Mouse (Mus musculus): ENCODE results near the gene Psma2.

Gene Psma2

DNA sequence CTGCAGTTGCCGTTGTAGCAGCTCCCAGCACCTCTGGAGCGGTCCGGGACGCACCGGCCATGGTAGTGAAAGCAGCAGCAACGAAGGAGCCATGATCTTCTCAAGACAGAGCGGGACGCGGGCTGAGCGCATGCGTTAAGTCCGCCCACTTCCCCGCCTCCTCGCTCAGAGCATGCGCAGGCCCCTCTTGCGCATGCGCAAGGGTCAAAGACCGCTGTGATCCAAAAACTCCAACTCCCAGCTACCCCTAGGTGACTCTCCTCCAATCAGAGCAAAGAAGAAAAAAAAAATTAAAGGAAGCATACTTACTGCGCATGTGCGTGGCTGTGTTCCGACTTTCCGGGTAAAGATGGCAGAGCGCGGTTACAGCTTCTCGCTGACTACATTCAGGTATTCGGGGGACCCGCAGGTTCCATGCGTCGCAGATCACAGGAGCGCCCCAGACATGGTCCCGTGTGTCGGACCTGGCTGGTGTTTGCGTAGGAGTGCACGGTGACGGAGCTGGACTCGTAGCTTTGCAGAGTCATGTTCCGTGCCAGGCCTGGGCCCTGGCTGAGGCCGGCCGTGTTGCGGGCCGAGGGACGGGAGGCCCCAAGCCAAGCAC is at the start of gene Psma2, which contains the start of gene Mrpl32:
Gene Psma2 (plus strand): TSS at position 315 of the 604 bp plus-strand sequence.
Gene Mrpl32 (minus strand): TSS at position 240 of the 604 bp plus-strand sequence.
- DNase-seq (ENCODE audit: low read depth) = peak; percentile 99

DNA sequence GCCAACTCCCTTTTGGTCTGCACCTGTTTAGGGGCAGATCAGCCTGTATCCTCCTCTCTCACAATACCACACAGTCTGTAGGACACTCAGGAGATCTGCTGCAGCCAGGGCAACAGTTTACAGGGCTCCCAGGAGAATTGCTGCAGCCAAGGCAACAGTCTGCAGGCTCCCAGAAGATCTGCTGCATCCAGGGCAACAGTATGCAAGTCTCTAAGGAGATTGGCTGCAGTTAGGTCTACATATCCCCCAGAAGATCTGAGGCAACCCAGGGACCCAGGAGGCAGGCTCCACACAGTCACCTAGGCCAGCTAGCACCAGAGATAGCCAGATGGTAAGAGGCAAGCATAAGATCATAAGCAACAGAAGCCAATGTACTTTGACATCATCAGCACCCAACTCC is 38.9 kb upstream of the Psma2 start:
- DNase-seq (ENCODE audit: low read depth) = no peak

DNA sequence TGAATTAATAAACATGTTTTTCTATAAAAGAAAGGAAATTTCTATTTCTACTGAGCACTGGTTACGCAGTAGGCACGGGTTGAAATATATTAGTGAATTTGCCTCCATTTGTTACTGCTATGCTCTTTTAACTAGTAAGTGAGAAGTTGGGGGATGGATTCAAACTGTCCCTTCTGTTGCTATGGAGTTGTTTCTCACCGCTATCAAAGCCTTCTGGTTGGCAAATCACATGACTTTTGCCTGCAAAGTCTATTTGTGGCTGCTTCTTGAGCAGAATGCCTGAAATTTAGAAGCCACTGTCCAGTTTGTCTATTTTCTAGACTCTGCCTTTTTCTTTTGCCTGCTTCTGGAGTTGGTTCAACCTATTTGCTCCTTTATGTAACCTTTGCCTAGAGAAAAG is 32.6 kb upstream of the Psma2 start:
- DNase-seq (ENCODE audit: low read depth) = no peak

DNA sequence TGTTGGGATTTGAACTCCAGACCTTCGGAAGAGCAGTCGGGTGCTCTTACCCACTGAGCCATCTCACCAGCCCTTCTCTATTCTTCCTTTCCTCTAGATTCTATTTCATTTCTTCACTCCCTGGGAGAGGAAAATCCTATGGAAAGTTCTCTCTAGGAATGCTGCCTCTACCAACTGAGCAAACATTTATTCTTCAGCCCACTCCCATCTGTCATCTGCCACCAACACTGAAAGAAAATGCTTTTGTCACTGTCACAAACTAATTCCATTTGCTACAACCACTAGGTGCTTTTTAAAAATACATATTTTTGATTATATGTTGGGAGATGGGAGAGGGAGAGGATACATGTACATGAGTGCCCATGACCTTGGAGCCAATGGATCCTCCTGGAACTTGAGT is 10.3 kb upstream of the Psma2 start:
- DNase-seq (ENCODE audit: low read depth) = no peak

DNA sequence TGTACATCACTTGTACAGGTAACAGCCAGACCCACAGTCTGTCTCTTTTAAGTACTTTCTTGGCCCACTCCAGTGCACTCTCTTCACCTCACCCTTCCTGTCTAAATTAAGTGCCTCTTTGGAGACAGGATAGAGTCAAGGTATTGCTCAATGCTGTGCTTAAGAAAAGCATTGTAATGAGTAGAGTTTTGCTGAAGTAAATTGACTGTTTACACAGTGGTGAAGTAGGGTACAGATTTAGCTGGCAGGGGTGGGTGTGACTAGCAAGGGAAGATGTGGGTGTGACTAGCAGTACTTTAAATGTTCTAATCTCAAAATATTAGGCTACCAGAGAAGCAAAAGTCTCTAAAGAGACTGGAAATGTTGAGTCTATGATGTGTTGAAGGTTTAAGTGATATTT is 5.4 kb upstream of the Psma2 start:
- no peak for DNase-seq (ENCODE audit: low read depth)

DNA sequence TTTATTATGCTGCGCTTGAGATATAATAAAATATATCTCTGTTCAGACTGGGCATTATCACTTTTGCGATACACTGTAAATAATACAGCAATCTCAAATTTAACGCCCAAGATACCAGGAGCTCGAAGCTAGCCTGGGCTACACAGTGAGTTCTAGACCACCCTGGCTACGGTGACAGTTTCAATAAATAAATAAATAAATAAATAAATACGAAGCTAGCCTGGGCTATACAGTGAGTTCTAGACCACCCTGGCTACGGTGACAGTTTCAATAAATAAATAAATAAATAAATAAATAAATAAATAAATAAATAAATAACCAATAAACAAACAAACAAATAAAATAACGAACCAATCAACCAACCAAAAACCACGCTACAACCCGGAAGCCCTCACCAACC is 577 bp upstream of the Psma2 start:
- DNase-seq (ENCODE audit: low read depth) = no peak

DNA sequence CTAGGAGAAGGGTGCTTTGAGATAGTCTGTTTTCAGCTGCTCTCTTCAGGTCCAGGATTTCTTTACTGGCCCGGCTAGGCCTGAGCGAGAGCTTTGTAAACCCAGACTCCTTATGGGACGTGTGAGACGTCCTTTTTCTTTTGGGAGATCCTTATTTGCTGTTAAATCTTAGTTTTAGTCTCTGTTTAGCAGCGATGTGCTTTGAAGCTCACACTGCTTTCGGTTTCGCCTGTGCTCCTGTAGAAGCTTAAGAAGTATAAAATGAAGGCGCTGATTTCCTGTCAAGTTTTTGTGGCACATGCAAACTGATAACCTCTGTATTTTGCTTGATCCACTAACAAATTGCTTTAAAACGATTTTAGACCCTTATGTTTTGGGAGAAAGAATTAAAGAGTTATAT is 513 bp downstream of the Psma2 start:
- peak; percentile 51 for DNase-seq (ENCODE audit: low read depth)

DNA sequence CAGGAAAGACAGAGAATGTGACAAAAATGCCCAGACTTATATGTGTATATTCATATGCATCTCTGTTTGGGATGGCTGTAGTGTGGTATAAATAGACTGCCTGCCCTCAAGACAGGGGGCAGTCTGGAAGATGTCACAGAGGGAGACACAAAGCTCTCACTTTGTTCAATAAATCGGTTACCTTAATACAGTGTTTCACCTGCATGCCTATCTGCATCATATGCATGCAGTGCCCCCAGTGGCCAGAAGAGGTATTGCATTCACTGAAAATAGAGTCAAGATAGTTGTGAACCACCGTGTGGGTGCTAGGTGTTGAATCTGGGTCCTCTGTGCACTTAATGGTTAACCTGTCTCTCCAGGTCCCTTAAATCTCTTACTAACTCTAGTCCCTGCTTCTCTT is 5.7 kb downstream of the Psma2 start:
- peak; percentile 47 for DNase-seq (ENCODE audit: low read depth)

DNA sequence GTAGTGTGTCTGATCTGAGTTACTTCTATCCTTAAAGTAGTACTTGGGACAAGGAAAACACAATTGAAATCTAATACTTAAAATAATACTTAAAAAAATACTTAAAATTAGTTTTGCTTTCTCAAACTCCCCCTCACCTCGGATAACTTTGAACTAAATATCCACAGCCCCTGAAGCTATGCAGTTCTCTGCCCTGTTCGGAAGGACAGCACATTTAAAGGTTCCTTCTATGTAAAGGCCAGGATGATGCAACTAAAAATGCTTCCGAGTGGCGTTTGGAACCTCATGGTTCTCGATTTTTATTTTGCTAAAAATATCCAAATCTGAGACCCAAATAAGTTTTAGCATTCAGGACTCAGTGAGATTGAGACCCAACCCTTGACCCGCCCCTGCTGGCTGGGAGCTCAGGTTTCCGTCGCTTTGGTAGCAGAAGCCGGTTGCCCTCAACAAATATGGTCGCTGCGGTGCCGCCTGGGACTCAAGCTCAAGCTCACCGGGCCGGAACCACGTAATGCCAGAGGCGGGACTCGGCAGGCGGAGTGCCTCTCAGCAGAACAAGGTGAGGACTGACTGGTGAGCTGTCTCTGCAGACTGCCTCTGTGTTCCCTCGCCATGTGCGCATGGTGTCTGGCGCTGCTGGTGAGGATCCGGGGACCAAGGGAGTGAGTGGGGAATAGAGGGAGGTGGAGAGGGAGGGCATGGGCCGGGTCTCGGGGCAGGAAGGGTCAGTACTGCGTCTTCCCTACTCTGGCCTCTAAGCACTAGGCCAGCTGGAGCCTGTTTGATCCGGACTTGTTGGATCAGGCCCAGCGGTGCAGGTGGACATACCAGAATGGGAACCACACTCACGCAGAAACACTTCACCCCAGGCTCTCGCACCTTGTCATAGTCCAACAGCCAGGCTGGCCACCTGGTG is 16.9 kb downstream of the Psma2 start, which contains the start of gene AW209491:
Gene AW209491 (plus strand): TSS at position 429 of the 916 bp plus-strand sequence.
- DNase-seq (ENCODE audit: low read depth) = peak; percentile 96

DNA sequence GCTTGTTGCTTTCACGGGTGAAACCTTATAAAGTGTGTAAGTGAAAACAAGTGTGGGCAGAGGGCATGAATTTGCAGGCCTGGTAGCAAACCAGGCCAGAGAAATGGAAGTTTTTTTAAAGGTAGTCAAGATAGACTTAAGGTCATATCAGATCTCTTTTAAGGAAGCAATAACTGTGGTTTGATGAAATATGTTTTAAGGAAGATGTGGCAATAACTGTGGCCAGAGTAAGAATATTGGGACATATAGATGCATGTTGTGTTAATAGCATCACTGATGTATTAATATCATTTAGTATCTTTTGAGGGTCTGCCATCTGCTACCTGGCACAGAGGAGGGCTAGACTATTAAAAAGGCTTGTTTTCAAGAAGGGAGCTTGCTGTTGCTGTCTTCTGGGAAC is 27.0 kb downstream of the Psma2 start:
- DNase-seq (ENCODE audit: low read depth) = peak; percentile 76

DNA sequence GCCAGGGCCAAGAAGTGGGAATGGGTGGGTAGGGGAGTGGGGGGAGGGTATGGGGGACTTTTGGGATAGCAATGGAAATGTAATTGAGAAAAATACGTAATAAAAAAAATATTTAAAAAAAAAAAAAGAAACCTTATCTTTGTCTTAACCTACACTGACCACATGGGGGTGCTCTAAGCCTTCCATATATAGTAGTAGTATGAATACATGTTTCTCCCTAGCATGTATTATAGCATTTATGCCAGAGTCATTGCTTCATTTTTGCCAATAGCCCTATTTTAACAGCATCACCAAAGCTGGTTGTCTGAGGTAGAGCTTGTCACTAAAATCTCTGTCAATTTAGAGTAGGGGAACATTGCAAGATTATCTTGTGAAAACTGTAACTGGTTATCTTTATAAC is 36.3 kb downstream of the Psma2 start:
- peak; percentile 59 for DNase-seq (ENCODE audit: low read depth)

DNA sequence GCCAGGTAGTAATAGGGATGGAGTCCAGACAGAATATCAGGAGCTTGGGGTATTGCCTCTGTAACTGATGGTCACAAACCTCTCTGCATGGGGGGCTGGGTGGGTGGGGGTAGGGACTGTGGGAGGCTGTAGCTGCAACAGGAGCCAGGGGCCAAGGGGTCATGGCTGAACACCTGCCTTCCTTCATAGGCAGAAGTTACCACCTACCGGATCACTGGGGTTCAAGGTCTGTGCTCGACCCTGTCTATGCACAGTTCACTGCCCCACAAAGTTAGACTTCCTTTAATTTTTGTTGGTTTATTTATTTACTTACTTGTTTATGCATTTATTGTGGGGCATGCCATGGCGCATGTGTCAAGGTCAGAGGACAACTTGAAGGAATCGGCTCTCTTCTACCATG is 54.1 kb downstream of the Psma2 start:
- DNase-seq (ENCODE audit: low read depth) = no peak

DNA sequence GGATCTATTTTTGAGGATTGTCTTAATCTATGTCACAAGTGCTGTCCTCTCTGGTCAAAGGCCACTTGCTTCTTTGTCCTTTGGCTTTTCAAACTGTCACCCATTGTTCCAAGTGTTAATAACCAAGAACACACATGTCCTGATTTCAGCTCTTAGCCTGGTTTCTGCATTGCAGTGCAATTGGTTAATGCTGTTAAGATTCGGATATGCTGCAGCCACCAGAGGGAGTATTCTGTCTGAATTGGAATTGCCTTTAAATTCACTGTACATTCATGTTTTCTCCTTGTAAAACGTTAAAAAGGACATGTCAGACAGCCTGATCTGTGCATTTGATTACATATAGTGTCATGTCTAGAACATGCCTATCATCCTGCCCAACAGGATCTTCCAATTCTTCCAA is 57.3 kb downstream of the Psma2 start:
- DNase-seq (ENCODE audit: low read depth) = peak; percentile 24

DNA sequence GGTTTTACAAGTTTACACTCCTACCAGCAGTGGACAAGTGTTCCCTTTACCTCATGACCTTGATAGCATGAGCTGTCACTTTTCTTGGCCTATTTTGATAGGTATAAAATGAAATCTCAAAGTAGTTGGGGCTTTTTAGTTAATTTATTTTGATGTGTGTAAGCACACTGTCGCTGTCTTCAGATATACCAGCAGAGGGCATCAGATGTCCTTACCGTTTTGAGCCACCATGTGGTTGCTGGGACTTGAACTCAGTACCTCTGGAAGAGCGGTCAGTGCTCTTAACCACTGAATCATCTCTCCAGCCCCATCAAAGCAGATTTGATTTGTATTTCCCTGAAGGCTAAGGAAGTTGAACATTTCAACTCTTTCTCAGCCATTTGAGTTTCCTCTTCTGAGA is 75.9 kb downstream of the Psma2 start:
- peak; percentile 6 for DNase-seq (ENCODE audit: low read depth)

DNA sequence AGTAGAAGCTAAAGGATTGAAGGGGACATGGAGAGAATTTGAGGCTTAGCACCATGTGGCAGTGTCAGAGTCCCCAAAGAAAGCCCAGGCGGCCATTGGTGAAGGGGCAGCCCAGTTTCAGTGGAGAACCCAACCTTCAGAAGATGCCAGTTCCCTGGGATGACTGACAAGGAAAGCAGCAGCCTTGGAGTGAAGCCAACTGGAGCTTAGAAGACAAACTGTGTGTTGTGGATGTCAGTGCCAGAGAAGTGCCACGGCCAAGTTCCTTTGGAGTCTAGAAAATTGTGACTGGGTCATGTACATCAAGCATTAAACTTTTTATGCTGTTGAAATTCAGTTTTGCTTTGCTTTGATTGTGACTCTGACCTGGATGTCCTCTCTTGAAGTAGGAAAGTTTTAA is 103.8 kb downstream of the Psma2 start:
- no peak for DNase-seq (ENCODE audit: low read depth)

DNA sequence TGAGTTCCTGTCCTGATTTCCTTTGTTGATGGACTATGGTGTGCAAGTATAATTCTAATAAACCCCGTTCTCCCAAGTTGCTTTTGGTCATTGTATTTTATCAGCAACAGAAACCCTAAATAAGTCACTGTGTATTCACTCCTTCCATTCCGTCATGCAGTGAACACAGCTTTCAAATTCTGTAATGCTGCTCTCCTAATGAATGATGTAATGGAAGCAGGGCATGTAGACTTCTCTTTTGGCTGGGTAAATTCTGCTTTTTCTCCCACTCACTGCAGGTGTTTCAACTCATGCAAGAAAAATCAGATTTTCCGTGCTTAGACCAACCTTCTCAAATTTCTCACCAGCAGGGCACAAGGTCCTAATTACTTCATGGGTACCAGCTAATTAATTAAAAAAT is 104.7 kb downstream of the Psma2 start:
- DNase-seq (ENCODE audit: low read depth) = no peak

All from 416B (cell line).